Mouse (Mus musculus) forebrain, embryonic 14.5 days (tissue): ENCODE measurements around the gene Prkce. TPM values are rescaled to one million over a fixed set of nuclear protein-coding genes. Genes with fewer than 3 reads are reported as not detected.

Experiments
- ATAC-seq: fragments of 200-750 bp; cut with Nextera tagmentation; 2 replicates; pipeline ENCODE4 v1.8.0; 2017; ENCODE audit warnings: mild to moderate bottlenecking, moderate library complexity
- DNase-seq: peaks from one replicate; pipeline ENCODE4 v3.0.0-alpha.2; 2015; ENCODE audit warnings: low spot score
- H3K27ac ChIP-seq: fragments of 300-500 bp; sonication (generic); 2 replicates; pipeline ENCODE4 v1.5.1; 2014; ENCODE audit warnings: low read depth, mild to moderate bottlenecking, control low read depth, low read length, moderate library complexity
- H3K27me3 ChIP-seq: fragments of 300-500 bp; sonication (generic); replicated peaks from 2 replicates; pipeline ENCODE4 v1.6.1; 2014; ENCODE audit warnings: low read length, control low read depth, mixed read lengths; ENCODE audit not compliant: control insufficient read depth, insufficient read depth
- H3K36me3 ChIP-seq: fragments of 300-500 bp; sonication (generic); 2 replicates; pipeline ENCODE4 v1.6.1; 2014; ENCODE audit warnings: low read length, control low read depth; ENCODE audit not compliant: control insufficient read depth, insufficient read depth
- H3K4me1 ChIP-seq: fragments of 300-500 bp; sonication (generic); 2 replicates; pipeline ENCODE4 v1.6.1; 2014; ENCODE audit warnings: antibody characterized with exemption, low read length, control low read depth; ENCODE audit not compliant: control insufficient read depth, insufficient read depth
- H3K4me2 ChIP-seq: fragments of 300-500 bp; sonication (generic); 2 replicates; pipeline ENCODE4 v1.6.1; 2014; ENCODE audit warnings: mild to moderate bottlenecking, control low read depth, low read length
- H3K4me3 ChIP-seq: fragments of 300-500 bp; sonication (generic); 2 replicates; pipeline ENCODE4 v1.5.1; 2014; ENCODE audit warnings: low read depth, low read length, control low read depth
- H3K9ac ChIP-seq: fragments of 300-500 bp; sonication (generic); 2 replicates; pipeline ENCODE4 v1.6.1; 2014; ENCODE audit warnings: mild to moderate bottlenecking, low read length, control low read depth, moderate library complexity
- H3K9me3 ChIP-seq: fragments of 300-500 bp; sonication (generic); replicated peaks from 2 replicates; pipeline ENCODE4 v1.6.1; 2016; ENCODE audit warnings: low read length, control low read depth, mixed read lengths; ENCODE audit not compliant: control insufficient read depth
- WGBS: fragments of 180-500 bp; shearing (Covaris S2); extraction: QIAGEN DNeasy Blood & Tissue Kit; methylation state at CpG from one replicate; pipeline ENCODE4 v1.1.7; 2014; 5-methylcytosine and 5-hydroxymethylcytosine counted together
- polyA plus RNA-seq: library from polyadenylated mRNA; unstranded; fragments of >200 nt; fragmentation: Nextera tagmentation; extraction: Ambion mirVana; gene quantifications from 2 replicates; pipeline ENCODE4 v1.2.1, GENCODE M21; 2014

Prkce gene
- polyA plus RNA-seq, 1 experiment from 2014 or later: 16.9 TPM

DNA sequence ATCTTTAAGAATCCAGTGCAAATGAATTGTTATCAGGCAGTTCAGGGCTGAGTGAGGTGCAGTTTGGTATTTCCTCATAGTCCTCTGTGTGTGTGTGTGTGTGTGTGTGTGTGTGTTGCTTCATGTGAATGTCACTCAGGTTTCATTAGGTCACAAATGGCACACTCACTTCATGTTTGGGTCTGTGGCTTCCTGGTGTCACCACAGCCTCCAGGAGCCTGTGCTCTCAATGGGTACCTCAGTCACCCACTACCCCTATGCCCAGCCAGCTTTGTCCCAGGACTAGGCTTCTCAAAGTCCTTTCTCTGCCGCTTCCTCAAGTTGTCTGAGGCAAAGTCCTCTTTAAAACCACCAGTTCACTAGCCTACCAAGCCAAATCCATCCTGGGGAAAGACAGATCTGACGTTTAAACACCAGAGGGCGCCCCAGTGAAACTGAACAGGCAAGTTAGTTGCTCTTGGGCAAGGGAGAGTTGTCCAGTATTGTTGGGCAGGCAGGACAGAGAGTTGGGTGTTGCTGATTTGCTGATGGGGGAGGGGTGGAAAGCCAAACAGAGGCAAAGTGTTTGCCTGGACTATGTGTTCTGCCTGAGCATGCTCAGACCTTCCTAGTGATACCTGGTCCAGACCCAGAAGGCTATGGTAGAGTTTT lies 316.6 kb downstream of the Prkce start:
- Histone ChIP-seq H3K4me2 (no peak overlapping the region), H3K4me3 (no peak overlapping the region), H3K36me3 (no peaks in the 10 kb centered on the region), H3K9ac (no peak overlapping the region), H3K9me3 (no peaks in the 10 kb centered on the region), H3K4me1 (no peaks in the 10 kb centered on the region), H3K27me3 (no peaks in the 10 kb centered on the region), H3K27ac (no peak overlapping the region)
- WGBS: 11% methylated on average over 3 of the region's 3 CpGs
- ATAC-seq: peak; percentile 60
- peak; percentile 80 for DNase-seq

DNA sequence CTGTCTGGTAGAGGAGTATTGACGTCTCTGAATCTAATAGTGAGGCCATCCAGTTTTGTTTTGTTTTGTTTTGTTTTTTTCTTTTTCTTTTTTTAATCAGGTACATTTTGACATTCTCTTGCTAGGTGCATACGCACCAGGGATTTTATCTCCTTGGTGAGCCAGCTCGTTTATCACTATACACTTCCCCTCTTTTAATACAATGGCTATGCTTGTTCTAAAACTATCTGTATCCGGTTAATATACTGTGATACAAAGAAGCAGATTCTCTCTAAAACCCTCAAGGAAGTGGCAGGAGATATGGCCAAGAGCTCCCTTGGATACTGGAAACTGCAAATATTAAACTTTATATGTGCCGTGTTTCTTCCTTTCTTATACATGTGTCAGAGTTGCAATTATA lies 319.1 kb downstream of the Prkce start:
- Histone ChIP-seq H3K27ac (no peak overlapping the region), H3K4me2 (no peak overlapping the region), H3K36me3 (no peaks in the 10 kb centered on the region), H3K4me1 (no peaks in the 10 kb centered on the region), H3K27me3 (no peaks in the 10 kb centered on the region), H3K9me3 (no peaks in the 10 kb centered on the region), H3K4me3 (no peak overlapping the region), H3K9ac (no peak overlapping the region)
- ATAC-seq (no peak), DNase-seq (no peak)
- 84% methylated on average over 5 of the region's 5 CpGs for WGBS

DNA sequence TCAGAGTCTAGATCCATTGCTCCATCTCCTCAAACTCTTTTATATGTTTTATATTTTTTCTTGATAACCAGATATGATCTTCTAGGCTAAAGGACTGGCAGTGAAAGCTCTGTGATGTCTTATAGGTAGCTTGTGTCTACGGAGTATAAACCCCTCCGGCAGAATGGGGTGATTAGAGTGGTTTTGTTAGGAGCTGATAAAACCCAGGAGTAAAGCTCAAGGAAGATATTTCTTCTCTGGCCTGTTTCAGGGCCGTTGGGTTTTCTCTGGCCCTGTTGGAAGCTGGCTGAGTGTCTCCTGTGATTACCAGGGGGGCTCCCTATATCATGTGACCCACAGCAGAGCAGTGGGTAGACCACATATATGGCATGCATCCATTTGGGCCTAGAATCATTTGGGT lies 319.9 kb downstream of the Prkce start:
- DNase-seq: no peak
- H3K9ac ChIP-seq: no peak overlapping the region
- WGBS: 87% methylated on average over 3 of the region's 3 CpGs
- no peaks in the 10 kb centered on the region for H3K27me3 ChIP-seq
- 0 out of 2 replicates have a peak, but pooled peaks cover 3% of the 10 kb centered on the region for H3K36me3 ChIP-seq
- no peaks in the 10 kb centered on the region for H3K9me3 ChIP-seq
- no peak overlapping the region for H3K4me2 ChIP-seq
- ATAC-seq: no peak
- no peak overlapping the region for H3K27ac ChIP-seq
- no peaks in the 10 kb centered on the region for H3K4me1 ChIP-seq
- no peak overlapping the region for H3K4me3 ChIP-seq

DNA sequence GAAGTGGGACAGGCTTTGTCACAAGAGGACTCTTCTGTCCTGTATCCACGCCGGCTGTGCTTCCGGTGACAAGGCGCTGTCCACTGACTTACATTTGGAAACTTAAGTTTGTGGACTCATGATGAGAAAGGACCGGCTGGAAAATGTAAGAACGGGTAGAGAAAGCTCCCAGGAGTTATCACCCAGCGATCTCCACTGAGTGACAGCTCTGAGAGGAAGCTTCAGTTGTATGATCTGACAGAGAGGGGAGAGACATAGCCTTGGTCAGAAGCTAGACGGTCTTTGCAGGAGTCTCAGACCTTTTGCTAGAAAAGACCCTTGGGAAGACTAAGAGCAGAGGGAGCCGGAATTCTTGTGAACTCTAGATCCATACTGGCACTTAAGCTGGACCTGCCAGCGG lies 322.2 kb downstream of the Prkce start:
- H3K4me1 ChIP-seq: no peaks in the 10 kb centered on the region

DNA sequence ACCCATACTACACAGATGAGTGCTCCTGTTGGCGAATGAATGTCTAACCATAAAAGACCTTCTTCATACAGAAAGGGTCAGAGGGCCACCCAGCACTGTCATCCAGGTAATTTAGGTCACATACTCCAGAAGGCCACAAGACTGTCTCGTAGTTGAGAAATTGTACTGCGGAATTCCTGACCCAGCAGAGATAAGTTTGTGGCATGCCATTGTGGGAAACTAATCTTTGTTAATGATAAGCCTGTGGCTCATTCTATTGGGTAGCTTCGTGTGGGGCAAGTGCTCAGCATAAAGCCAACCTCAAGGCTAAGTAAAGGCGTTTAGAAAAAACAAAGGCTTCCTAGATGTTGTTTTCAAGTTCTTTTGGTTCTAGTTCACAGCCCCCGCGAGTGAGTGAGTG lies 324.8 kb downstream of the Prkce start:
- 89% methylated on average over 7 of the region's 7 CpGs for WGBS
- 0 out of 2 replicates have a peak, but pooled peaks cover 3% of the 10 kb centered on the region for H3K36me3 ChIP-seq
- no peaks in the 10 kb centered on the region for H3K4me1 ChIP-seq
- no peak overlapping the region for H3K9ac ChIP-seq
- H3K4me2 ChIP-seq: no peak overlapping the region
- no peak for DNase-seq
- no peak overlapping the region for H3K4me3 ChIP-seq
- no peaks in the 10 kb centered on the region for H3K27me3 ChIP-seq
- no peak for ATAC-seq
- H3K9me3 ChIP-seq: no peaks in the 10 kb centered on the region
- no peak overlapping the region for H3K27ac ChIP-seq

More for the DNA sequence above, 322.2 kb downstream of the Prkce start:
- Histone ChIP-seq H3K4me3 (no peak overlapping the region), H3K9me3 (no peaks in the 10 kb centered on the region), H3K27ac (no peak overlapping the region), H3K36me3 (0 out of 2 replicates have a peak, but pooled peaks cover 3% of the 10 kb centered on the region), H3K9ac (no peak overlapping the region), H3K4me2 (no peak overlapping the region), H3K27me3 (no peaks in the 10 kb centered on the region)
- 89% methylated on average over 10 of the region's 10 CpGs for WGBS
- ATAC-seq (no peak), DNase-seq (no peak)

DNA sequence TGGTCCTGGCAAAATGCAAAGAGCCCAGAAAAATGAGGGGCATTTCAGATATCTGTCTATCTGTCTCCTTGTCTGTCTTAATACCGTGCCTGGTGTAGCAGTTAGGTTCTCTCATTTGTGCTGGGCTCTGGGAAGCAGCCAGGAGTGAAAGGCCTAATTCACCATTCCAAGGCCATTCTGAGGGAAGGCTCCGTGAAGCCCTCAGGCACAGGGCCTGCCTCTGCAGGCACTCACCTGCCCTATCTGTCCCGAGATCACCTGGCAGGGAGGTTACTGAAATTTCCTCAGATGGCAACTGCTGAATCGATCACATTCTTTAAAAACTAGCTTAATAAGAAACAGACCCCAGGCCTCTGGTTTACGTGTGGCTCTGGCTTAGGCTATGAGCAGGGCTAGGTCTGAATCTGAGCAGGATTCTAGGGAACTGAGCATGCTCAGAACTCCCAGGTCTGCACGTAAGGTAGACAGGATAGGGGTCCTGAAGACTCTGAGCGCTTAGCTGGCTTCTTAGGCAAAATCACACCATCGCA lies 326.4 kb downstream of the Prkce start:
- Histone ChIP-seq H3K4me1 (no peaks in the 10 kb centered on the region), H3K4me2 (no peak overlapping the region), H3K27me3 (no peaks in the 10 kb centered on the region), H3K36me3 (0 out of 2 replicates have a peak, but pooled peaks cover 3% of the 10 kb centered on the region), H3K9me3 (no peaks in the 10 kb centered on the region), H3K4me3 (no peak overlapping the region), H3K9ac (no peak overlapping the region), H3K27ac (no peak overlapping the region)
- 87% methylated on average over 8 of the region's 8 CpGs for WGBS
- DNase-seq (no peak), ATAC-seq (no peak)

DNA sequence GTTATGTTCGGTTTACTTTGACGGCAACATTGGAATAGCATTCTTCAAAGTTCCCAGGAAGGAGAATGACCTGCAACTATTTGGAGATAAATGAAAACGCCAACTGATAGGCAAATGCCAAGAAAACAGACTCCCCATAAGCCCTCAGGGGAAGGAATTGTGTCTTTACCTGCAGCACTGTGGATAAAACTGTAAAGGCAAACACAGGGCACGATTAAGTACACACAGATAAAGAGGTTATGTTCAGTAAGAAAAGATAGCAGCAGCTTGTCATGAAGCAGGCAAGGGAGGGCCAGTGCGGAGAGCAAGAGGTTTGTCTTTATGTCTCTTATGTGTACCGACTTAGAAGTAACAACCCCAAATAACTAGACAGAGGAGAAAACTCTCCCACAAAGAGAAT lies 326.9 kb downstream of the Prkce start:
- Histone ChIP-seq H3K36me3 (0 out of 2 replicates have a peak, but pooled peaks cover 3% of the 10 kb centered on the region), H3K4me1 (no peaks in the 10 kb centered on the region), H3K9me3 (no peaks in the 10 kb centered on the region), H3K4me2 (no peak overlapping the region), H3K27ac (no peak overlapping the region), H3K27me3 (no peaks in the 10 kb centered on the region), H3K4me3 (no peak overlapping the region), H3K9ac (no peak overlapping the region)
- ATAC-seq (no peak), DNase-seq (no peak)
- WGBS: 91% methylated on average over 6 of the region's 6 CpGs

DNA sequence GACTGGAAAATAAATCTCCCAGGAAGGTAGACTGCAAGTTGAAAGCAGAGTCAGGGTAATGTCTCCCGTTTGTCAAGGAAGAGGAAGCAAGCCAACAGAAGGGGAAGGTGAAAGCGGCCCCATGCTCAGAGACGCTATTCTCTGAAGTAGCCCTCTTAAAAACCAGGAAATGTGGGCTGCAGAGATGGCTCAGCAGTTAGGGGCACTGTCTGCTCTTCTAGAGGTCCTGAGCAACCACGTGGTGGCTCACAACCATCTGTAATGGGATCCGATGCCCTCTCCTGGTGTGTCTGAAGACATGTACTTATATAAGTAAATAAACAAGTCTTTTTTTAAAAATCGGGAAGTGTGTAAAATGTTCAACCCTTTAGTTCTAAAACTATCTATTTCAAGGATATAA lies 327.3 kb downstream of the Prkce start:
- Histone ChIP-seq H3K4me3 (no peak overlapping the region), H3K9me3 (no peaks in the 10 kb centered on the region), H3K4me1 (no peaks in the 10 kb centered on the region), H3K36me3 (0 out of 2 replicates have a peak, but pooled peaks cover 3% of the 10 kb centered on the region), H3K27ac (no peak overlapping the region), H3K4me2 (no peak overlapping the region), H3K27me3 (no peaks in the 10 kb centered on the region), H3K9ac (no peak overlapping the region)
- 81% methylated on average over 6 of the region's 6 CpGs for WGBS
- DNase-seq: no peak
- ATAC-seq: no peak

DNA sequence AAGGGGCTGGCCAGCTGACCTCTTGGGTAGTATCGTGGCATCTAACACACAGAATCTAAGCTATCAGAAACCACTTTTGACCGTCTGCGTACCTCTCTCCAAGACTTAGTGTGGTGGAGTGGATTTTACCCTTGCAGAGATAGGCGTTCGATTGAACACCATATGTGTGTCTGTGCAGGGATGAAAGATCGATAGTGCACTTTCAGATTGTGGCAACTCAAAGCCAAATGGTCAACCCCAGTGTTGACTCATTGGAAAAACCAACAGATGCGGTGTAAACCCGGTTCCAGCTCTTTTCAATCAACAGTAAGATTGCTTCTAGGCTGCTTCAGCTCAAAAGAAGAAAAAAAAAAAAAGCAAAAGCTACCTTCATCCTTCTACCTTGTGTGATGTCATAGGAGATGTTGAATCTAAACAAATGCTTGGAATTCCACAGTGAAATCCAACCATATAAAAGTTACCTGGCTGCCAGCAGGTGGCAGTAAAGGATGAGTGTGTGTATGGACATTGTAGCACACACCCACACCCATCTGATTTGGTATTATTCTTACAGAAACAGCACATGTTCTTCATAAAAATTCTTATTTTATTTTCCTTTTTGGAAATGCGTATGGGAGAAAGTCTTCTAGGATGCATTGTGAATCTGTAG lies 328.7 kb downstream of the Prkce start:
- DNase-seq (peak; percentile 62), ATAC-seq (peak; percentile 32; the same call in 1 of the 2 replicates)
- Histone ChIP-seq H3K4me2 (no peak overlapping the region), H3K9me3 (no peaks in the 10 kb centered on the region), H3K4me1 (no peaks in the 10 kb centered on the region), H3K4me3 (no peak overlapping the region), H3K27me3 (no peaks in the 10 kb centered on the region), H3K36me3 (0 out of 2 replicates have a peak, but pooled peaks cover 3% of the 10 kb centered on the region), H3K9ac (no peak overlapping the region), H3K27ac (no peak overlapping the region)
- 89% methylated on average over 9 of the region's 9 CpGs for WGBS
